Mouse (Mus musculus) liver, adult 2 months (tissue): Measurements from ENCODE around the gene Olfr1424.
"Not testable (repeated sequence)": the region's sequence is repeated elsewhere in the genome, so short reads cannot be mapped to it uniquely, and the experiment has no call there.

Source experiments
- CTCF ChIP-seq: fragments of 200-500 bp; IDR thresholded peaks from 2 replicates; pipeline ENCODE4 v1.5.1; 2011; ENCODE audit warnings: low read depth, low read length, control low read depth
- POLR2A ChIP-seq: fragments of 200-500 bp; IDR thresholded peaks from 2 replicates; pipeline ENCODE4 v1.6.1; 2011; ENCODE audit warnings: low read length, control low read depth; ENCODE audit not compliant: insufficient read depth; ENCODE audit errors: extremely low read depth

DNA sequence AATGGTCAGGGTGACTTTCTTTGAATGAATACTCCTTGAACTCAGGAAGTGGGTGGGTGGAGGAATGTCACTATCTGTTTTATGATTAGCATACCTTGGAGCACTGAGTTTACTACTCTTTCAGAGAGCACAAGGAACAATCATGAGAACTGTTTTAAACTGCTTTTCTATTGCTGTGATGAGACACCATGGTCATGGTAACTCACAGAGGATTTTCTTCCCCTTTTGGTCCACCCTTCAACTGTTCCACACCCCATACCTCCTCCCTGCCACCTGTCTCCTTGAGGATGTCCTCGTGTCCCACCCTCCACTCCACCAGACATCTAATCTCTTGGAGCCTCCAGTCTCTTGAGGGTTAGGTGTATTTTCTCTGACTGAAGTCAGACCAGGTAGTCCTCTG is 5.3 kb upstream of the Olfr1424 start:
- not testable (repeated sequence) for TF ChIP-seq CTCF, POLR2A
